Mouse (Mus musculus) liver, adult (tissue): Measurements from ENCODE around the gene Tex2.
A peak's percentile ranks its signal among the peaks of the same experiment; 100 is the strongest.

ENCODE experiments used
- GATA4 ChIP-seq: IDR thresholded peaks from 2 replicates; pipeline ENCODE4 v1.6.1; 2014; ENCODE audit warnings: mild to moderate bottlenecking, low read length; ENCODE audit not compliant: insufficient replicate concordance

Gene Tex2

DNA sequence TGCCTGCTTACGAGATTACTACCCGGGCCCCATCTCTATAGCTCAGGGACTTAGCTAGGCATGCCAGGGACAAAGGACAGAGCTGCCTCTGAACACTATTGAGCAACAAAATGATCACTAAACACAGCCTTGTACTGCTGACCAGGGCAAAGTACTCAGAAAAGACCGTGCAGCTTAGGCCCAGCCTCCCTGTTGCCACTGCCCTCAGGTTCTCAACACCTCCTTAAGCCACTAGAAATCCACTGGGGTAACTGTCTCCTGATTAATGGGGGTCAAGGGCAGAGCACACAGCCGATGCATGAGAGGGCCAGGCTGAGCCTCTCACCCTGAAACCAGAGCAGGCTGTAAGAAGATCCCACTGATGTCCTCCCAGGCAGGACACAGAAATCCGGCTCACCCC lies 98.8 kb downstream of the Tex2 start:
- no peak for TF ChIP-seq GATA4

DNA sequence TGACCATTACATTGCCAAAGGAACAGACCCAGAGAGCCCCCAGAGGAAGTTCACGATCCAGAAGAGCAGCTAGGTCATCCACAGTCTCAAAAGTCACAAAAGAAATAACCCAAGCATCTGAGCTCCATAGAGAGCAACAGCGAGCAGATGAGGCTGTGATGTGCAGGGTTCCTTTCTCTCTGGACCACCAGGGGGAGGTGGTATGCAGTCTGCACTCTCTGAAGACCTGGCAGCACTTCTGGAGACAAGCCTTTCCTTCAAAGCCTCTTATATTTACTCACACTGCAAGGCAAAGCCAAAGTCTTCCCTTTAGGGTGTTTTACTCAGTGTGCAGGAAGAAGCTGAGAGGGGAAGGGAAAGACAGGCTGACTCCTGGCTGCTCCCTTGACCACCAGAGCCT lies 100.1 kb downstream of the Tex2 start:
- TF ChIP-seq GATA4 = no peak

- TF ChIP-seq GATA4 = 0 out of 2 replicates have a peak, but pooled peaks have one; percentile 13
Observed at GRCm38 (mm10) chr11:106512006-106512390, 101.2 kb downstream of the Tex2 start.

DNA sequence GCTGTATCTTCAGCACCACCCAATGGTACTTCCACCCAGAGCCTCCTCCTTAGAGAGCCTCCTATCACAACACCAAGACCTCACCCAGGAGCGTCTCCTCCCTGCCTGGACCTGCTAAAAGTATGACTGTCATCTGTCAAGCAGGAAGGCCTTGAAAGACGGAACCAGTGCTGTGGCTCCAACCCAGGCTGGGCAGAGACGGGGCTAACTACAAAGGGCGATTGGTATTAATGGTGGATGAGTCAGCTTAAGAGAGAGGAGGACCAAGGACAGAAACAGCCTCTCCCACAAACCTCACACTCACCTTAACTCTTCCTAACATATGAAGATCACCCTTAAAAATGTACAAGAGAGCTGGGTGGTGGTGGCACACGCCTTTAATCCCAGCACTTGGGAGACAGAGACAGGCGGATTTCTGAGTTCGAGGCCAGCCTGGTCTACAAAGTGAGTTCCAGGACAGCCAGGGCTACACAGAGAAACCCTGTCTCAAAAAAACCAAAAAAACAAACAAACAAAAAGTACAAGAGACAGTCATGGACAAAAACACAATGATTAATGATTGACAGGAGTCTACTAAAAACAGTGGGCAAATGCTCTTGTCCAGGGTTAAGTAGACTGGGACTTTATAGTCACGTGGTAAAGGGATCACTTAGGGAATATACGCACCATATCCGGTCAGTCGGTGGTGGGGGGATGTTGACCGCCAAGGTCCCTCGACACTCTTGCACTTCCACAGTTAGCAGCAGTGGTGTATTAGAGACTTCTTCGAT lies 101.8 kb downstream of the Tex2 start:
- no peak for TF ChIP-seq GATA4

- TF ChIP-seq GATA4 = no peak
Observed at GRCm38 (mm10) chr11:106507638-106508037, 105.6 kb downstream of the Tex2 start.

GRCm38 (mm10) chr11:106506211-106506610 lies 107.0 kb downstream of the Tex2 start:
- TF ChIP-seq GATA4 = no peak

GRCm38 (mm10) chr11:106504129-106504528 lies 109.1 kb downstream of the Tex2 start:
- no peak for TF ChIP-seq GATA4

GRCm38 (mm10) chr11:106503425-106503717 lies 109.9 kb downstream of the Tex2 start:
- no peak for TF ChIP-seq GATA4

DNA sequence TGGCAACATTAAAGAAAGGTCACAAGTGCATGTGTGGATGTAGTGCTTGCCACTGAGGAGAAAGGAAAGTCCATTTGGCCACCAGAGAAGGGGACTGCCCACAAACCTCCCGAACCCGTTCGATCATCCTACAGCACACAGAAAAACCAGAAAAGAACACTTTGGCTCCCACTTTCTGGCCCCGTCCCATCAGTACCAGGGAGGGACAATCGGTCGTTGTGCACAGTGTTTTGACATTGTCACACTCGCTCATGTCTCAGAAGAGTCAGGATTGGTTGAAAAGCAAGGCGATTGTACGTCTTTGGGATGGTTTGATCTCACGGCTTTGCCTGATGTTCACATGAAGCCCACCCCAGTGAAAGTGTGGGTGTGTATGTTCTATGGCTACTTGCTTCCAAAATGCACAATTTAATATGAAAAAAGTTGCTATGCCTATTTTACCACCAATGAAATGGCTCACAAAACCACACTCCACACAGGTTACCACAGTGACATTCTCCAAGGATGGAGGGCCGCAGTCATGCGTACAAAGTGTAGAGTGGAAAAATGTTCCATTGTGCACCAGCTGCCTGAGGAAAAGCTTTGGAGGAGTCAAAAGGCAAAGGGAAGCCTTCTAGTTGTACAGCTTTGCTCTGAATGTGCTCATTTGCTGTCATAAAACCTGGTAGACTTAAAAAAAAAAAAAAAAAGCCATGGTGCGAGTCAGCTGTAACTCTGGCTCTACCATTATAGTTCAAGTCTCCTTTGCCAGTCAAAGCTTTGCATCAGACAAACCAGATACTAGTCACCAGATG lies 110.4 kb downstream of the Tex2 start:
- no peak for TF ChIP-seq GATA4

DNA sequence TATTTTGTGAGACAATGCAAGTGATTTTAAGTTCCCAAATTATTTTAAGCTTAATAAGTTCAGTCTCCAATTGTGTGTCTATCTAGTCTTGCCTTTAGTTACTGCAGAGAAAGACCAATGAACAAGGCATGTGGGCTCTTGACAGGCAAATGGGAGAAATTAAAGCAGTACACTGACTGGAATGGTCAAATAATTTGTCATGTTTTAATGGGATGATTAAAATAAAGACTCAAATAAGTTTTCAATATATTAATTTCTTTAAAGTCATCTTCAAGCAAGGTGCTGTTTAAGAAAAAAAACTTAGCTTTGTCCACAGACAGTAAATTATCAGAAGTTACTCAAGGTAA lies 111.1 kb downstream of the Tex2 start:
- TF ChIP-seq GATA4 = no peak

GRCm38 (mm10) chr11:106501308-106502158 lies 111.7 kb downstream of the Tex2 start:
- no peak; the same call in 1 of the 2 replicates for TF ChIP-seq GATA4

DNA sequence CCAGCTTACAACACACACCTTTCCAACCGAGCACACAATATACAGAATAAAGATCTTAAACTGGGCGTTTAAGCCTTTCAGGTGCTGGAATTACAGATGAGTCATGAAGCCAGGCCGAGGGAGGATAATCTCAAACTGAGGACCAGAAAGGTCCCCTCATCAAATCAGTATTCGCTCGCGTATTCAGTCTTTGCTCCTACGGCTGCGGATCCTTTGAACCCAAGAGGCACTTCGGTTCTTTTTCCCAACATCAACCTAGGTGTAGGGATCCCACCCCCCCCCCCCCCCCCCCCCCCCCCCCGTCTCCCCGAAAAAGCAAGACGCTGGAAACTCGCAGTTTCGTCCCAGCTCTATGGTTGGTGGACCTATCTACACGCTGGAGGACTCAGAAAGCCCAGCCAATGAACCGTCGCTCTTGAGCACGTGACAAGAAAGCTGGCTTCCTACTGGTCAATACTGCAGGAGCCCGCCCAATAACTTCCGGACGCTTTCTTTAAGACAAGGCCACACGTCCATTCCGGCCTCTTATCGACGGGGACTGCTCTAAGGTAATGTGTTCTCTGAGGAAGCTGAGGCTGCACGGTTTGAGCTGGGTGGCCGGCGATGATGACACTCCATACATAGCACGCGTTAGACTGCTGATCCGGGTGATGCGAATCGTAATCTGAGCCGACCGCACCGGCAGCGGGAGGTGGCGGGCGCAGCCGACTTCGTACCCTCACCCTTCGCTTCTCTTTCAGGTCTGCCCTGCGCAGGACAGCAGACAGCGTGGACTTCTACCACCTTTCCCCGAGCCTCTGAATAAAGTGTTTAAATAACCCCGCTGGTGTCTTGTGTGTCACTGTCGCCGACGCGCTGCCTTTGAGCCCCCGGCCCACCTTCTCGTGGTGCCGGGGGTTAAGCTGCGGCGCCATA lies 112.6 kb downstream of the Tex2 start:
- TF ChIP-seq GATA4 = peak; percentile 69; the same call in 1 of the 2 replicates

- no peak for TF ChIP-seq GATA4
Observed at GRCm38 (mm10) chr11:106498739-106499379, 114.4 kb downstream of the Tex2 start.

- no peak for TF ChIP-seq GATA4
Observed at GRCm38 (mm10) chr11:106497926-106498325, 115.3 kb downstream of the Tex2 start.

DNA sequence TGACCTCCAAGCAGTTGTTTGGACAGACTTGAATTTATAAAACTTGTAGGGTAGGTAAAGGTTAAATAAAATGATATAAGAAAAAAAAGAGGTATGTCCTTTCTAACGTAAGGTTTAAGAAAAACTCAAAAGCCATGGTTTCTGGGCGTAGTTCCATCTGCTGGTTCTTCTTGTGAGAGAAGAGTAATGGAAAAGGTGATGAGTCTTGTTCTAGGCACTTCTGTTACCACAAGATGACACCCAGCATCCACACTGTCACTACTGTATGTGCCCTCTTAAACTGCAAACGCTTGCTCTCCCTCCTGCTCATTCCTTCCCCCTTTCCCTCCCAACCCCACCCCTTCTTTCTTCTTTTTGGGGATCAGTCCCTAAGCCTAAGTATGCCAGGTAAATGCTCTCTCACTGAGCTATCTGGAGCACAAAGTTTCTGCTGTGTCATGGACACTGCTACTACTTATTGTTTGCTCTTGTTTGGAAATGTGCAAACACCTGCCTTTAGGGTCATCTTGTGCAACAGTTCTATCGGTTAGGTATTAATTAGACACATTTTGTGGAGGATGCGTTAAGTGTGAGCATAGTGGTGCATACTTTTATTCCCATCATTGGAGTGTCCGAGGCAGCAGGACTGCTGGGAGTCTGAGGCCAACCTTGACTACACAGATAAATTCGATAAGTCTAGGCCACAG lies 120.1 kb downstream of the Tex2 start:
- TF ChIP-seq GATA4 = no peak
